Mouse (Mus musculus) retina, postnatal 7 days (tissue): ENCODE data around the gene Ddrgk1.
"Not testable (repeated sequence)": the region's sequence is repeated elsewhere in the genome, so short reads cannot be mapped to it uniquely, and the experiment has no call there.

ENCODE experiments used
- DNase-seq: peaks from one replicate; pipeline ENCODE4 v3.0.0-alpha.2; 2012; ENCODE audit warnings: low read depth, low spot score

Ddrgk1 gene

DNA sequence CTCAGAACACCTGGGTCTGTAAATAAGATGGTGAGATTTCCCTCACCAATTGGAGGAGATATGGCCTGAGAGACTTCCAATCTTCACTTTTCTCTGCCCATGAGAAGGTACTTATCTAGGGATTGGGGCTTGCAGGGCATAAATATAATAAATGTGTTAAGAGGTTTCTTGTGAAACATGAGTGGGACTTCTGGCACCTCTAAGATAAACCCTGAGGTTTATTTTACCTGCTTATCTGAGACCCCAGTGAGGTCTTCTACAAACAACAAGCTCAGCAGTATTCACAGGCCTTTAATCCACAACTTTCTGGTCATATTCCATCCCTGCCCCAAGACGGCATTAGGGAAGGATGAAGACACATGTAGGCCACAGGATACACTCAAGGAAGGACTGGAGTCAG lies 10.7 kb downstream of the Ddrgk1 start:
- no peak for DNase-seq

GRCm38 (mm10) chr2:130653303-130653702 lies 11.2 kb downstream of the Ddrgk1 start:
- DNase-seq: no peak

GRCm38 (mm10) chr2:130649028-130649427 lies 15.4 kb downstream of the Ddrgk1 start:
- DNase-seq: not testable (repeated sequence)

DNA sequence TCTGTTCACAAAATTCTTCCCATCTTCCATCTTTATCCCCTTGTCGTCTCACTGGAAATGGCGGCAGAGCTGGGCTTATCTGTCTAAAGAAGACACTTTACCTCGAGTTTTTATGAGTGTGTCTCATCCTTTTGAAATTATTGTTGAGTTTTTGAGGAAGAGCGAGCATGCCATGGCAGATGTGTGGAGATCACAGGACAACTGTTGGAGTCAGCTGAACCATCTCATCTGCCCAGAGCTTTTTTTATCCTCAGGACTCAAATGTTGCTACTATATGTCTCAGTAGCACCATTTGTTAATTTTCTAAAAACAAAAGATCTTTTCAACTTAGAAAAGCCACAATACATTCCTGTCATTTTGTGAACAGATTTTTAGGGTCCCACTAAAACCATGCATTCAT lies 19.3 kb downstream of the Ddrgk1 start:
- no peak for DNase-seq

GRCm38 (mm10) chr2:130642684-130643369 lies 21.6 kb downstream of the Ddrgk1 start, which contains the start of gene Lzts3:
TSS of gene Lzts3 (minus strand) at chr2:130642803.
- peak; percentile 79 for DNase-seq

DNA sequence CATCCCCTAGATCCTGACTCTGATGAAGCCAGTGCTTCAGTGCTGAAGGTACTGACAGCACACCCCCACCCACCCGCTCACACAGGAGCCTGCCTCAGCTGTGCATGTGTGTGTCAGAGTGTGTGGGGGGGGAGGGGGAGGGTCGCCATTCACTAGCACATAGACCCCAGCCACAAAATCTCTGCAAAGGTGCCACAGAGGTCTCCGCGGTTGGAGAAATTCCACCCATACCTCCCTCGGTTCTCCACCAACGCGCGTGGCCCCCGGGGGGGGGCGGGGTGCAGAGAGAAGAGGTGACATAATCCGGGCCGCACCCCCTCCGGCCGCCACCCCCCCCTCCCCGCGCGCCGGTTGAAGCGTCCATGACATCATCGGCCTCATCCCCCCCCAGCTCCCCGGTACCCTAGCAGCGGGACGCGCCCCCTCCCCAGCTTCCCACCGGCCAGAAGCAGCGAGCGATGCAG lies 22.2 kb downstream of the Ddrgk1 start:
- peak; percentile 28 for DNase-seq

GRCm38 (mm10) chr2:130641351-130642025 lies 23.0 kb downstream of the Ddrgk1 start:
- DNase-seq: no peak

DNA sequence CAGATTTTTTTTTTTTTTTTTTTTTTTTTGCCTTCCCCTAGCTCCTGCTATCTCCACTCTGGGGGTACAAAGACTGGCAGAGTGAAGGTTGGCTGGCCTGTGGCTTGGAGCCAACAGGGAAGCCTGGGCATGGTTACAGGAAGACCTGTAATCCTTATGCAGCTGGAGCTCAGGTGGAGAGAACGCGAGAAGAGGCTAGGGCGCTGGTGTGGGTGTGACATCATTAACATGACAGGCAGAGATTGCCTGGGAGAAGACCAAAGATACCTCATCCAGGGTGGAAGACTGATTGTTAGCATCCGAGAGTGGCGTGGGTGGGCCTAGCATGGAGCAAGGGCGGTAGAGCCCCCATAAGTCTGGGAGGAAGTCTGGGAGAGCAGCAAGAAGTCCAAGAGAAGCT lies 25.2 kb downstream of the Ddrgk1 start:
- DNase-seq: no peak

DNA sequence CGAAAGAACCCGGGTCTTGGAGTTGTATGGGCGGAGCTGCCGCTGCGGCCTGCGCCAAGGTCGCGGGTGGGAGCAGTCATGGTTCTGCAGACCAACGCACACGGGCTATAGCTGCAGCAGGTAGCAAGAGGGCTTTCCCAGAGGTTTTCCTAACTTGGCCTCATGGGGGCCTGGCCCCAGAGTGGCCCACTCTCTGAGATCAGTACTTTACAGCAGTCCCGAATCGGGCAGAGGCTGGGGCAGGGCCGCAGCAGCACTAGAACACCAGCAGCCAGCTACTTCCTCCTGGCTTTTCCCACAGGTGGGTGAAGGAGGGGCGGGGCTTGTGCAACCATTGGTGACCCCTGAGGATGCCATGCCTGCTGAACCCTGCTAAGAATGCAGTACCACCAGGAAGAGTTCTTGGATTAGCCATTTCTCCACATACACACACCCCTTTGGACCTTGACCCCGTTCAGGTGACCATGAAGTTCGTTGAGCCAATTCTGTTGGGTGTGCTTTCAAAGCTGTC lies 26.3 kb downstream of the Ddrgk1 start:
- DNase-seq: no peak

GRCm38 (mm10) chr2:130635847-130636246 lies 28.6 kb downstream of the Ddrgk1 start:
- DNase-seq: no peak

- no peak for DNase-seq
Measured at GRCm38 (mm10) chr2:130634739-130635411, 29.6 kb downstream of the Ddrgk1 start.

- no peak for DNase-seq
Measured at GRCm38 (mm10) chr2:130634006-130634738, 30.3 kb downstream of the Ddrgk1 start.

DNA sequence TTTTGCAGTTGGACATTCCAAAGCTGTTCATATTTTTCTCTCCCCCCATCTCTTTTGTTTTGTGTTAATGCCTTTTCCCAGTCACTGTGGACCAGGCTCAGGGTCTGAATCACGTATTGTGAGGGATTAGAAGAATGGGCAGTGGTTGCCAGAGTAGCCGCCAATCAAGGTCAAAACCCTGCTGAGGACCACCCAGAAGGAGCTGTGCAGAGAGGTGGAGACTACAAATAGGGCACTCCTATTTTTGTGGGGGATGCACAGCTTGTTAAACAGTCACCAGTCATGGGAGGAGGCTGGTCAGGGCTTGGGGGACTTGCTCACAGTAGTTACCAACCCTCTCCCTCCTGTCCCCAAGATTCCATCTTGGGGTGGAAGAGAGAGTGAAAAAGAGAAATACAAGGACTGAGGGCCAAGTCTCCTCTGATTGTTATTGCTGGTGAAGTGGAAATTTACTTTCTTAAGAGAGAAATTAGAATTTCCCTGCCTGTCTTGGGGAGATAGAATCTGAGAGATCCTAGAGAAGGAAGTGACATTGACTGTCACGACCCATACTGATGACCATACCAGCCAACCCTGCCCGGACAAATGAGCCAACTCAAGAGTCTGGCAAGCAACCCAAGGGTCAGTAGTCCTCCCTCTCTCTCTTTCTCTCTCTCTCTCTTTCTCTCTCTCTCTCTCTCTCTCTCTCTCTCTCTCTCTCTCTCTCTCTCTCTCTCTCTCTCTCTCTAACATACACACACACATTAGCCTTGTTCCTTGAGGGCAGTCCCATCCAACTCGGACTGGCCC lies 31.4 kb downstream of the Ddrgk1 start:
- DNase-seq: no peak

DNA sequence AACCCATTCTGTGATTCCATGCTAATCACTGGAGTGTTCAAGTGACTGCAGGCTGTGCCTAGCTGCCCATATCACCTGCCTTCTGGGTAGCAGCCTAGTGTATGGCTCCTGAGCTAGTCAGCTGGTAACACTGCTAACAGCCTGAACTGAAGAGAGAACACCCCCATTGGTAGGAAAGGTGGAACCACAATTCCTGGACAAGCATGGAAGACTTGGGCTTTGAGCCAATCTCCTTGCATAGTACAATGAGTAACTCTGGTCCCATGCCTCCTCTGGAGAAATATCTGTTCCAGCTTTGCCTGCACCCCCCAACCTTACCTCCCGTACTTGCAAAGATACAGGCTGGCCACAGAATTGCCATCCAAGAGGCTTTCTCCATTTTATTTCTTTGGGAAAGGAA lies 32.0 kb downstream of the Ddrgk1 start:
- DNase-seq: no peak

DNA sequence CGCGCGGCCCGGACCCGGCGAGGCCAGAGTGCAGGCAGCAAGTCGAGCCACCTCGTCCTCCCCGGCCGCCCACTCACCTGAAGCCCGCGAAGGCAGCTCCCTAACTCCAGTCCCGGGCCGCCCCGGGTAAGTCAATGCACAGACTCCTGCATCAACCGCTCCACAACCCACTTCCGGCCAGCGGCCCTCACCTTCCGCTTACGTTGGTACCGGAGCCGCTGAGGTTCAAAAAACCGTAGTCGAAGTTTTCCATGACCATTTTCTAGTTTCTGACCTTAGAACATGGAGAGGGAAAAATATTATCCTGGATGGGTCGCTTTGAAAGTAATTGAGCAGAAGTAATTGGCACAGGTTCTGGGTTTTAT lies 34.6 kb downstream of the Ddrgk1 start, which contains the start of the genes Fastkd5 and Ubox5:
Gene Fastkd5, minus strand, starts transcription at position 189 of the 365 bp plus-strand sequence.
Gene Ubox5, minus strand, starts transcription at position 200 of the 365 bp plus-strand sequence.
- peak; percentile 81 for DNase-seq

DNA sequence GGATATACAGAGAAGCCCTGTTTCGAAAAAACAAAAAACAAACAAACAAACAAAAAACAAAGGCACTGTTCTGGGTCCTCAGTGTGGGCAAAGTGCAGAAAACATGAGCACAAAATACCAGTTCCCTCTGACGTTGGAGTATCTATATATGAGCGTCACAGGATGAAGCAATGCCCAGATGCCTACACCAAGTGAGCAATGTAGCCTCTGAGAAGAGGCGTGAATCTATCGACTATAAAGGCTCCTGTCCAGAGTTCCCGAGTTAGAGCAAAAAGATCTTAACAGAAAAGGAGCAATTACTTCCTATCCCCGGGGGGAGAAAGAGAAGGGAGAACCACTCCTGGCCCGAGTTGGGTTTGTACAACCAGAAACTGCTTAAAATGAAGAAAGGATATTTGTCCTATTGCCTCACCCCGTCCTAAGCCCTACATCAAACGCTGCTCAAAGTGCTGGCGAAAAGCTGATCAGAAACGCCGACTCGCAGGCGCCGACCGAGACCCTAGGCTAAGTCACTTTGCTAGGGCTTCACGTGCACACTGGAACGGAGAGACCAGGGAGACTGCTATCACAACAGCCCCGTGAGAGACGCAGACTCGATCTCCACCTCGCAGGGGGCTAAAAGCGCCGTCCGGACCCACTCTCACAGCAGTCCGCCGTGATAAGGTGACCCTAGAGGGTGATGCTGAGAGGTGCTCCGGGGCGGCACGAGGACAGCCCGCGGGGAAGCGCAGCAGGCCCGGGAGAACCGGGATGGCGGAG lies 35.2 kb downstream of the Ddrgk1 start:
- no peak for DNase-seq

DNA sequence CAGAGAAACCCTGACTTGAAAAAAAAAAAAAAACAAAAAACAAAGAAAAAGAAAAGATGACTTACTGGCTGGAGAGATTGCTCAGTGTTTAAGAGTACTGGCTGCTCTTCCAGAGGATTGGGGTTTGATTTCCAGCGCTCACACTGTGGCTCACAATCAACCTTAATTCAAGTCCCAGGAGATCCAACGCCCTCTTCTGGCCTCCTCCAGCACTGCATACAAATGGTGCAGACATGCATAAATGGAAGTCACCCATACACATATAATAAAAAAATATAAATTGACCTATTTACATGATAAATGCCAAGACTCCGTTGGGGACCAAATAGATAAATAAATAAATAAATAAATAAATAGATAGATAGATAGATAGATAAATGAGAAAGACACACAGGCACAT lies 36.0 kb downstream of the Ddrgk1 start:
- DNase-seq: no peak

- DNase-seq: no peak
Measured at GRCm38 (mm10) chr2:130618972-130619371, 45.5 kb downstream of the Ddrgk1 start.

GRCm38 (mm10) chr2:130613091-130613490 lies 51.4 kb downstream of the Ddrgk1 start:
- DNase-seq: no peak
